Mouse (Mus musculus): ENCODE measurements around the gene Crls1. TPM values are rescaled to one million over a fixed set of nuclear protein-coding genes. Genes with fewer than 3 reads are reported as not detected.

Crls1 gene
- polyA plus RNA-seq, 1 experiment from 2014 or later: 20.0 TPM

DNA sequence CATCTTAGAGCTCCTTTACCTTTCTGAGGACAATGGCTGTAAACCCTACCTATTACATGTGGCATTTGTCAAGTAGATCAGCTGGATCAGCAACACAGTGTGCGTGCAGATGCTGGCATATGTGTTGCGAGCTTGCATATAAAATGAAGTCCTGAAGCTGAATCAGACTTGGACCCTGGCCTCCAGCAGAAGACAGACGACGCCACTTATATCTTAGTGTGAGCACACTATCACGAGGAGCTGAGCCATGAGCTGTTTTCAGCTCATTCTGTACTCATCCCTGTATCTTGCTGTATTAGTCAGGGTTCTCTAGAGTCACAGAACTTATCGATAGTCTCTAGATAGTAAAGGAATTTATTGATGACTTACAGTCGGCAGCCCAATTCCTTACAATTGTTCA lies 38.8 kb downstream of the Crls1 start:
- Histone ChIP-seq H3K4me2 (replicated peaks) (no peak overlapping the region), H3K27ac (replicated peaks) (no peak overlapping the region)
- WGBS: 89% methylated on average over 7 of the region's 7 CpGs

DNA sequence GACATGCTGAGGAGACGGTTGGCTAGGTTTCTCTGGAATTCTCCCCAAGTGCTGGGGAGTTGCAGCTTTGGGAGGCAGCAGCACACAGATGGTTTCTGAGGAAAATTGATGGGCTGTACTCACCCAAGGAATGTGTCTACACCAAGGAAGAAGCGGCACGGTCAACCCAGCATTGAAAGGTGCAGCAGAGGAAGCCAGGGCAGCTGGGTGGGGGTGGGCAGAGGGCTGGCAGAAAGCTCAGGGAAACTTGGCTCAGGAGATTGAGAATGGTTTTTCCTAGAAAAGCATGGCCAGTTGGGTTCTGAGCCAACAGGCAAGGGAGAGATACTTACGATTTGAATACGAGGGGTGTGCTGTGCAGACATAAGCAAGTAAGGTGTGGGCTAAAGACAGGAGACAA lies 47.4 kb downstream of the Crls1 start:
- Histone ChIP-seq H3K9ac (no peak overlapping the region), H3K9me3 (replicated peaks) (no peaks in the 10 kb centered on the region), H3K36me3 (no peaks in the 10 kb centered on the region), H3K27ac (replicated peaks) (no peak overlapping the region), H3K27me3 (no peaks in the 10 kb centered on the region), H3K4me3 (replicated peaks) (no peak overlapping the region), H3K4me1 (no peaks in the 10 kb centered on the region), H3K4me2 (replicated peaks) (no peak overlapping the region)
- WGBS: 73% methylated on average over 5 of the region's 5 CpGs
- no peak for ATAC-seq (ENCODE audit: insufficient number of reproducible peaks, low FRiP score, low TSS enrichment, low read depth)

More for the DNA sequence above, 38.8 kb downstream of the Crls1 start:
- no peak overlapping the region for H3K9ac ChIP-seq
- H3K4me1 ChIP-seq: no peaks in the 10 kb centered on the region
- ATAC-seq (ENCODE audit: insufficient number of reproducible peaks, low FRiP score, low TSS enrichment, low read depth): no peak
- H3K27me3 ChIP-seq: peaks cover 10% of the 10 kb centered on the region
- no peaks in the 10 kb centered on the region for H3K9me3 ChIP-seq (replicated peaks)
- H3K4me3 ChIP-seq (replicated peaks): no peak overlapping the region
- H3K36me3 ChIP-seq: no peaks in the 10 kb centered on the region

DNA sequence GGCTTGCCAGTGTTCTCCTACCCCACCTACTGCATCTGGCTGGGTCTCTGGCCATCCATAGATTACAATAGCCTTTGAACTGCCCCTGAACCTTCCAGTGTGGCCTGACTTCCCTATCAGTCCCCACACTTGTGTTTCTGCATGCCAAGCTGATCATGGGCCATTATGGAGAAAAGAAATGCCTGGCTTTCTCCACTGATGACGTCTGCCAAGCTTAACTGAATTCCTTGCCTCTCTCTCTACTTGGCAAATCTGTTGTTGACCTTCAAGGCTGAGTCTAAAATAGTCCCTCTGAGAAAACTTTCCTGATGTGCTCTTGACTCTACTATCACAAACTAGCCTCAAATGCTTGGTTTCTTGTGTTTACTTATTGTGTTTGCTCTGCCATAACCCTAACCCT lies 51.7 kb downstream of the Crls1 start:
- 48% methylated on average over 1 of the region's 1 CpGs for WGBS
- H3K36me3 ChIP-seq: no peaks in the 10 kb centered on the region

DNA sequence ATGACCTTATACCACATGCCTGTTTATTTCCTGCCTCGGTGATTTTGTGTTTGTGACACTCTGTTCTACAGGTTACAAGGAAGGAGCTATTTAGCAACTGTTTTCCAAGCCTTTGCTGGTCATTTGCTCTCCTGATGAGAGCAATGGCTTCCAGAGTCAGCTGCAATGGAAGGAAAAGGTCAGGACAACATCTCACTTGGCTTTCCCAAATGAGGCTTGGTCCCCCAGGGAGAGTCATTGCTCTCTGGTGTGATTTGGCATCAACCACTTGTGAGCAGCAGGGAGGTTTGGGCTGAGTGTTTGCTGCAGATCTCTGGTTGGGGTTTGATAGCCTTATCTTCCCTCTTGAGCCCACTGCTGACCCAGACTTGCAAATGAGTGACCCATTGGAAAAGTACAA lies 54.1 kb downstream of the Crls1 start:
- Histone ChIP-seq H3K27ac (replicated peaks) (no peak overlapping the region), H3K9me3 (replicated peaks) (no peaks in the 10 kb centered on the region), H3K4me1 (no peaks in the 10 kb centered on the region), H3K36me3 (no peaks in the 10 kb centered on the region), H3K27me3 (no peaks in the 10 kb centered on the region), H3K4me3 (replicated peaks) (no peak overlapping the region), H3K4me2 (replicated peaks) (no peak overlapping the region), H3K9ac (no peak overlapping the region)
- ATAC-seq (ENCODE audit: insufficient number of reproducible peaks, low FRiP score, low TSS enrichment, low read depth): no peak
- 71% methylated on average over 1 of the region's 1 CpGs for WGBS

More for the DNA sequence above, 51.7 kb downstream of the Crls1 start:
- no peaks in the 10 kb centered on the region for H3K9me3 ChIP-seq (replicated peaks)
- ATAC-seq (ENCODE audit: insufficient number of reproducible peaks, low FRiP score, low TSS enrichment, low read depth): no peak
- no peaks in the 10 kb centered on the region for H3K4me1 ChIP-seq
- H3K4me3 ChIP-seq (replicated peaks): no peak overlapping the region
- no peaks in the 10 kb centered on the region for H3K27me3 ChIP-seq
- H3K9ac ChIP-seq: no peak overlapping the region
- no peak overlapping the region for H3K27ac ChIP-seq (replicated peaks)
- no peak overlapping the region for H3K4me2 ChIP-seq (replicated peaks)

DNA sequence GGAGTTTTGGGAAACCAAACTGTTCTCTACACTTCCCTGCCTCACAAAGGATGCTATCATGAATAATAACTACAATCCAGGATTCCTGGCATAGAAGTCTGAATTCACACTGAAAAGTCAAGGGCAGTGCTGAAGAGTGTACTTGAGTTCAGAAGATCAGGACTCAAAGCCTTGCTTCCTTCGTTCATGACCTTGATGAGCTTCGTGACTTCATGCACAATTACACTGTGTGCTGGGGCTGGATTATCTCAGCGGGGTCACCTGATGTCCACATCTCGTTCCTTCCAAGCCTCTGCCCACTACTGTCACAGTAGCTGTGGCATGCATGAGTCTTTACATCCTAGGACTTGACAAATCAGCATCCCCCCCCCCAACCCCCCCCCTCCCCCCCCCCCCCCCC lies 55.2 kb downstream of the Crls1 start:
- WGBS: 80% methylated on average over 4 of the region's 4 CpGs
- H3K9me3 ChIP-seq (replicated peaks): no peaks in the 10 kb centered on the region
- no peak overlapping the region for H3K27ac ChIP-seq (replicated peaks)
- no peaks in the 10 kb centered on the region for H3K36me3 ChIP-seq
- no peak overlapping the region for H3K4me2 ChIP-seq (replicated peaks)
- no peaks in the 10 kb centered on the region for H3K27me3 ChIP-seq
- no peak overlapping the region for H3K4me3 ChIP-seq (replicated peaks)
- ATAC-seq (ENCODE audit: insufficient number of reproducible peaks, low FRiP score, low TSS enrichment, low read depth): no peak
- no peak overlapping the region for H3K9ac ChIP-seq
- H3K4me1 ChIP-seq: no peaks in the 10 kb centered on the region

DNA sequence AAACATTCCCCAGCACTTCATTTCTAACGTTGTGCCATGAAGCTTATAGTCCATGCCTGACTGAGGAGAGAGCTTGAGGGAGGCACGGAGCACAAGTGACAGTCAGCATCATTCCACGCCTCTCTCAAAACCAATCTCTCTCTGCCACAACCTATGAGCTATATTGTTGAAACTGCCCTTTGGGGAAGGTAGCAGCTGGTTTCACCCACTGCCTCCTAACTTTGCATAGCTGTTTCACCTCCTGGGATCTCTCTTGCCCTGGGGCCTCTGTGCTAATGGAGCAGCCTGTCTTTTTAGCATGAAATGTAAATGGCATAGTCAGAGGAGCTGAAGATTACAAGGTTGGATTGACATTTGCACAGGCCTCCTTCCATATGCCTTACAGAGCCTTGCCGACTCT lies 55.6 kb downstream of the Crls1 start:
- H3K4me3 ChIP-seq (replicated peaks): no peak overlapping the region
- no peak for ATAC-seq (ENCODE audit: insufficient number of reproducible peaks, low FRiP score, low TSS enrichment, low read depth)
- no peaks in the 10 kb centered on the region for H3K4me1 ChIP-seq
- no peaks in the 10 kb centered on the region for H3K36me3 ChIP-seq
- 70% methylated on average over 4 of the region's 4 CpGs for WGBS
- H3K4me2 ChIP-seq (replicated peaks): no peak overlapping the region
- H3K27ac ChIP-seq (replicated peaks): no peak overlapping the region
- no peak overlapping the region for H3K9ac ChIP-seq
- H3K27me3 ChIP-seq: no peaks in the 10 kb centered on the region
- no peaks in the 10 kb centered on the region for H3K9me3 ChIP-seq (replicated peaks)

DNA sequence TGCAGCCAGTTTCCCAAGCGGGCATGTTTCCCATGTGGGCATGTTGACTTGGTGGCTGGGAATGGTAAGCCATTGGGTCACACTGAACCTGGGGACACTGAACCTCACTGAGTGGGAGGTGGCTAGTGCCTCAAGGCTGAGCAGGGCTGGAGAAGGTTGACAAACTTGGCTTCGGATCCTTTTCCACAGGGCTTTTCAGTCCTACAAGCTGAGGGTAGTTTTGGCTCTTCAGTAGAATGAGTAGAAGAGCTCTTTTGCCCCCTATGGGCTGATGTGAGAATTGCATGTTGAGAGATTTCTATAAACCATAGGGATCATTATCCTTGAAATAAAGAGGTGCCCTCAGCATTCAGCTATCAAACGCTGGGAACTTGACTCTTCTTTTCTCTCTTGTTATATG lies 57.0 kb downstream of the Crls1 start:
- Histone ChIP-seq H3K4me3 (replicated peaks) (no peak overlapping the region), H3K4me2 (replicated peaks) (no peak overlapping the region), H3K9me3 (replicated peaks) (no peaks in the 10 kb centered on the region), H3K9ac (no peak overlapping the region), H3K36me3 (no peaks in the 10 kb centered on the region), H3K27ac (replicated peaks) (no peak overlapping the region), H3K4me1 (no peaks in the 10 kb centered on the region), H3K27me3 (no peaks in the 10 kb centered on the region)
- 38% methylated on average over 3 of the region's 3 CpGs for WGBS
- no peak for ATAC-seq (ENCODE audit: insufficient number of reproducible peaks, low FRiP score, low TSS enrichment, low read depth)

DNA sequence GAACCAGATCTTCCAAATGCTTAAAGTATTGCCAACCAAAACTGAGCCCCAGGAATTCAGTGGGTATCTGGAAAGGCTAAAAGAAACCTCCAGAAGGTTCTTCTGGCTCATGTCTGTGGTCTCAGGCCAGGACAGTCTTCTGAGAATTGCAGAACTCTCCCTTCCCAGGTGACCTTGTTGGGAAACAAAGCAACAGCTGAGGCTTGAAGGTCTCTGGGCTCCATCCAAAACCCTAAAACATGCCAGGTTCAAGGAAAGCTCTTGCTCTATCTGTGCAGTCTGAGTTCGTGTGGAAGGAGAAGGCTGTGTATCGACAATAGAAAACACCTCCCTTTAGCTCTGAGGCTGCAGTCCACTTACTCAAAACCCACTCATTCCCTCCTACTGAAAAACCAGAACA lies 58.5 kb downstream of the Crls1 start:
- Histone ChIP-seq H3K9ac (no peak overlapping the region), H3K4me1 (no peaks in the 10 kb centered on the region), H3K4me2 (replicated peaks) (no peak overlapping the region), H3K4me3 (replicated peaks) (no peak overlapping the region), H3K9me3 (replicated peaks) (no peaks in the 10 kb centered on the region), H3K36me3 (no peaks in the 10 kb centered on the region), H3K27me3 (no peaks in the 10 kb centered on the region), H3K27ac (replicated peaks) (no peak overlapping the region)
- 62% methylated on average over 2 of the region's 2 CpGs for WGBS
- ATAC-seq (ENCODE audit: insufficient number of reproducible peaks, low FRiP score, low TSS enrichment, low read depth): no peak

DNA sequence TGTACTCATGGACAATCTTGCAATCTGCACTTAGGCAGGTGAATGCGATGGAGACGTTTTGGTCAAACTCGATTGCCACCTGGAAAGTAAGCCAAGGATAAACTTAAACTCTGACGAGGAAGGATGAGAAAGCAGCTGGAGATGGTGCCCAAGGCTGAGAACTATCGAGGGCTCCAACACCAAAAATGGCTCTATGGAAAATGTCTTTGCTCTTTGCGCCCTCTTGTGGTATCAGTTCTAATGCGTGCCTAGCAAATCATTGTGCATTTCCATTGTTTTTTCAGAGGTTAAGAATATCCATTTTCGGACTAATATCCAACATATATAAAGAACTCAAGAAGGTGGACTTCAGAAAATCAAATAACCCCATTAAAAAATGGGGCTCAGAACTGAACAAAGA lies 60.3 kb downstream of the Crls1 start:
- Histone ChIP-seq H3K9me3 (replicated peaks) (no peaks in the 10 kb centered on the region), H3K4me3 (replicated peaks) (no peak overlapping the region), H3K9ac (no peak overlapping the region), H3K27ac (replicated peaks) (no peak overlapping the region), H3K4me2 (replicated peaks) (no peak overlapping the region), H3K4me1 (no peaks in the 10 kb centered on the region), H3K27me3 (no peaks in the 10 kb centered on the region), H3K36me3 (no peaks in the 10 kb centered on the region)
- no peak for ATAC-seq (ENCODE audit: insufficient number of reproducible peaks, low FRiP score, low TSS enrichment, low read depth)
- 35% methylated on average over 8 of the region's 8 CpGs for WGBS

DNA sequence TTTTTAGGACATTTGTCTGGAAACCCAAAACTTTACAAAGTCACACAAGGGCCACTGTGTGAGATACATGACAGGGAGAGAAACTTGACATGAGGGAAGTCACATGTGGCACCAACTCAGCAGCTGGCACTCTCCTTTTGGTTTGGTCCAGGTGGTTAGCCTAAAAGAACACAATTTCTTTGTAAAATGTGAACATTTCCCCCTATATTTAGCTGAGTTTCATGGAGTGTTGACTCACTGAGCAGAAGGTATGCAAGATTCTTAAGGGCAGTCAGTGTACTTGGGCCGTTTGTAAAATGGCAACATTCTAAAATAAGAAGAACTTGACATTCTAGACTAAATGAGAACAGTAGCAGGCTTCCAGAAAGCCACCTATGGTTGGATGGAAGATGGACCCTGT lies 68.3 kb downstream of the Crls1 start:
- Histone ChIP-seq H3K9me3 (replicated peaks) (no peaks in the 10 kb centered on the region), H3K27ac (replicated peaks) (no peak overlapping the region), H3K4me1 (no peaks in the 10 kb centered on the region), H3K4me3 (replicated peaks) (no peak overlapping the region), H3K4me2 (replicated peaks) (no peak overlapping the region), H3K36me3 (no peaks in the 10 kb centered on the region), H3K9ac (no peak overlapping the region), H3K27me3 (no peaks in the 10 kb centered on the region)
- no peak for ATAC-seq (ENCODE audit: insufficient number of reproducible peaks, low FRiP score, low TSS enrichment, low read depth)
- WGBS: 82% methylated on average over 1 of the region's 1 CpGs

Data from embryonic facial prominence, embryonic 15.5 days (tissue).